8 mouse cellular contexts compared by ENCODE assay signal in genomic region chr2:31950058-31950871, GRCm38 (mm10). TPM values are rescaled to one million over a fixed set of nuclear protein-coding genes. Genes with fewer than 3 reads are reported as not detected.
DNase-seq lines count a peak whose midpoint lies in the region; ATAC-seq and TF ChIP-seq lines count a peak whose summit lies in the region.

Gene Aif1l, plus strand, starts transcription at chr2:31950139.

- TF ChIP-seq POLR2A in spleen, adult 2 months (IDR thresholded peaks at IDR 0.05; ENCODE audit: low read depth, low read length): no peak
- no peak for TF ChIP-seq POLR2A in olfactory bulb, adult 2 months (IDR thresholded peaks at IDR 0.05; ENCODE audit: insufficient read depth, low read depth, low read length)

- H3K36me3 ChIP-seq in spleen, adult 2 months (ENCODE audit: control insufficient read depth, insufficient read depth, low read length): no peaks in the 10 kb centered on the region
- no peaks in the 10 kb centered on the region for H3K36me3 ChIP-seq in heart, embryonic 11.5 days (ENCODE audit: control insufficient read depth, insufficient read depth, low read length)
- no peaks in the 10 kb centered on the region for H3K36me3 ChIP-seq in kidney, embryonic 15.5 days
- H3K36me3 ChIP-seq in lung, embryonic 16.5 days (ENCODE audit: control insufficient read depth, insufficient read depth, low read length): no peaks in the 10 kb centered on the region

- H3K4me1 ChIP-seq in spleen, adult 2 months (ENCODE audit: control insufficient read depth, insufficient read depth, insufficient read length): peaks cover 3% of the 10 kb centered on the region
- peaks cover 28% of the 10 kb centered on the region for H3K4me1 ChIP-seq in heart, embryonic 11.5 days (ENCODE audit: control insufficient read depth, insufficient read depth, low read length)
- H3K4me1 ChIP-seq in kidney, embryonic 15.5 days: peaks cover 53% of the 10 kb centered on the region
- H3K4me1 ChIP-seq in lung, embryonic 16.5 days (replicated peaks; ENCODE audit: control insufficient read depth, insufficient read depth, low read length): peaks cover 4% of the 10 kb centered on the region; the same call in 1 of the 2 replicates
- H3K4me1 ChIP-seq in olfactory bulb, adult 2 months (ENCODE audit: control insufficient read depth, insufficient read depth, low read length): peaks cover 32% of the 10 kb centered on the region

- DNase-seq in spleen, adult 2 months (ENCODE audit: low read depth in 1 of 2, low spot score in 2 of 2): peak in 1 of 2 experiments; percentile 10
- no peak for DNase-seq in spleen, postnatal 36 days (ENCODE audit: low spot score in 2 of 2)
- peak; percentile 67 for DNase-seq in embryo, embryonic 11.5 days (ENCODE audit: low read depth, low spot score)
- peak; percentile 64 for DNase-seq in urinary bladder, postnatal 25 days (ENCODE audit: low spot score)

- no peak within 1 kb of the TSS for H3K27ac ChIP-seq in spleen, adult 2 months (ENCODE audit: insufficient read depth, low read length)
- no peak within 1 kb of the TSS for H3K27ac ChIP-seq in heart, embryonic 11.5 days (ENCODE audit: low read depth, low read length)
- H3K27ac ChIP-seq in kidney, embryonic 15.5 days: peak within 1 kb of the TSS; percentile 71
- no peak within 1 kb of the TSS for H3K27ac ChIP-seq in lung, embryonic 16.5 days (ENCODE audit: low read length)
- H3K27ac ChIP-seq in olfactory bulb, adult 2 months (ENCODE audit: insufficient read depth, low read depth, low read length): no peak within 1 kb of the TSS

- no peaks in the 10 kb centered on the region for H3K9me3 ChIP-seq in heart, embryonic 11.5 days (replicated peaks; ENCODE audit: control insufficient read depth, low read length)
- no peaks in the 10 kb centered on the region for H3K9me3 ChIP-seq in kidney, embryonic 15.5 days (replicated peaks)
- H3K9me3 ChIP-seq in lung, embryonic 16.5 days (ENCODE audit: control insufficient read depth, low read length): no peaks in the 10 kb centered on the region

- H3K4me3 ChIP-seq in spleen, adult 2 months (ENCODE audit: extremely low read depth, insufficient read depth, insufficient read length): peak within 1 kb of the TSS; percentile 50; the same call in 1 of the 2 replicates
- H3K4me3 ChIP-seq in heart, embryonic 11.5 days (ENCODE audit: low read depth, low read length): peak within 1 kb of the TSS; percentile 79
- H3K4me3 ChIP-seq in kidney, embryonic 15.5 days (replicated peaks): peak within 1 kb of the TSS; percentile 84
- H3K4me3 ChIP-seq in lung, embryonic 16.5 days (ENCODE audit: low read length): peak within 1 kb of the TSS; percentile 58
- peak within 1 kb of the TSS; percentile 46 for H3K4me3 ChIP-seq in olfactory bulb, adult 2 months (ENCODE audit: insufficient read depth, low read depth, low read length)

- ATAC-seq in heart, embryonic 11.5 days (replicated peaks; ENCODE audit: insufficient number of reproducible peaks, low FRiP score, low TSS enrichment): 0 out of 2 replicates have a peak, but pooled peaks have one; percentile 46
- peak; percentile 57 for ATAC-seq in kidney, embryonic 15.5 days (replicated peaks; ENCODE audit: low FRiP score)
- ATAC-seq in lung, embryonic 16.5 days (ENCODE audit: low read depth): peak; percentile 85

- no peak for TF ChIP-seq CTCF in spleen, adult 2 months (IDR thresholded peaks at IDR 0.05; ENCODE audit: extremely low read depth, insufficient read depth, insufficient read length, insufficient replicate concordance)
- TF ChIP-seq CTCF in olfactory bulb, adult 2 months (IDR thresholded peaks at IDR 0.05; ENCODE audit: insufficient read depth, low read depth, low read length): no peak

- H3K9ac ChIP-seq in heart, embryonic 11.5 days (ENCODE audit: low read depth, low read length): peak within 1 kb of the TSS; percentile 85
- H3K9ac ChIP-seq in kidney, embryonic 15.5 days: peak within 1 kb of the TSS; percentile 74
- peak within 1 kb of the TSS; percentile 60 for H3K9ac ChIP-seq in lung, embryonic 16.5 days (ENCODE audit: low read length)

- peak within 1 kb of the TSS; percentile 96 for H3K4me2 ChIP-seq in heart, embryonic 11.5 days
- peak within 1 kb of the TSS; percentile 98 for H3K4me2 ChIP-seq in kidney, embryonic 15.5 days
- H3K4me2 ChIP-seq in lung, embryonic 16.5 days (ENCODE audit: low read depth, low read length): peak within 1 kb of the TSS; percentile 88

- WGBS in spleen, adult 2 months: 2% methylated on average over 63 of the region's 66 CpGs
- WGBS in heart, embryonic 11.5 days (ENCODE audit: insufficient replicate concordance): under 1% methylated on average over 66 of the region's 66 CpGs
- WGBS in kidney, embryonic 15.5 days: 0% methylated on average over 65 of the region's 66 CpGs
- WGBS in lung, embryonic 16.5 days: under 1% methylated on average over 63 of the region's 66 CpGs
- WGBS in olfactory bulb, adult 2 months: 2% methylated on average over 66 of the region's 66 CpGs

- H3K27me3 ChIP-seq in spleen, adult 2 months (ENCODE audit: control insufficient read depth, insufficient read depth, low read length): peaks cover 10% of the 10 kb centered on the region; the same call in 1 of the 2 replicates
- no peaks in the 10 kb centered on the region; the same call in 1 of the 2 replicates for H3K27me3 ChIP-seq in heart, embryonic 11.5 days (ENCODE audit: control insufficient read depth, insufficient read depth, low read length)
- H3K27me3 ChIP-seq in kidney, embryonic 15.5 days: peaks cover 3% of the 10 kb centered on the region; the same call in 1 of the 2 replicates
- H3K27me3 ChIP-seq in lung, embryonic 16.5 days (ENCODE audit: control insufficient read depth, insufficient read depth, low read depth, low read length): no peaks in the 10 kb centered on the region

RNA-seq across cellular contexts. Expression of gene Aif1l, which starts in this region (rescaled TPM):
- 0.75 and 0.77 TPM in 2 replicates for polyA plus RNA-seq in spleen, adult 2 months (2012; rRNA removed)
- polyA plus RNA-seq in heart, embryonic 11.5 days (2014; fragmentation: Nextera tagmentation; extraction: Ambion mirVana): 83.7 and 101 TPM in 2 replicates
- polyA plus RNA-seq in kidney, embryonic 15.5 days (2015; fragmentation: Nextera tagmentation; extraction: Ambion mirVana): 75.5 and 76.3 TPM in 2 replicates
- polyA plus RNA-seq in lung, embryonic 16.5 days (2015; fragmentation: Nextera tagmentation; extraction: Ambion mirVana): 34.1 and 34.7 TPM in 2 replicates
- not detected in 2 replicates for polyA plus RNA-seq in olfactory bulb, adult 2 months (2012; ENCODE audit: insufficient read depth, insufficient read length, low replicate concordance, missing spikeins)

Comparison
In these comparisons a context has a peak if more than half of its experiments do, and no peak if none do; other contexts are left out.
1. RNA of gene Aif1l (polyA plus RNA-seq): 83.7 to 101 TPM in heart, embryonic 11.5 days, 75.5 to 76.3 TPM in kidney, embryonic 15.5 days and 34.1 to 34.7 TPM in lung, embryonic 16.5 days; 0.75 to 0.77 TPM in spleen, adult 2 months and not detected in olfactory bulb, adult 2 months; every median in the first group is over 10 times any median in the second.
2. DNase-seq: peak in embryo, embryonic 11.5 days (single experiment) and urinary bladder, postnatal 25 days (single experiment); none in spleen, postnatal 36 days (0 of 2).
3. Peak in every context shown above with its lines, with median percentiles within 50 percentile points of each other: H3K4me3 ChIP-seq, ATAC-seq, H3K4me2 ChIP-seq and H3K9ac ChIP-seq.